Mouse (Mus musculus): Measurements from ENCODE around the gene Fxyd6.

DNA sequence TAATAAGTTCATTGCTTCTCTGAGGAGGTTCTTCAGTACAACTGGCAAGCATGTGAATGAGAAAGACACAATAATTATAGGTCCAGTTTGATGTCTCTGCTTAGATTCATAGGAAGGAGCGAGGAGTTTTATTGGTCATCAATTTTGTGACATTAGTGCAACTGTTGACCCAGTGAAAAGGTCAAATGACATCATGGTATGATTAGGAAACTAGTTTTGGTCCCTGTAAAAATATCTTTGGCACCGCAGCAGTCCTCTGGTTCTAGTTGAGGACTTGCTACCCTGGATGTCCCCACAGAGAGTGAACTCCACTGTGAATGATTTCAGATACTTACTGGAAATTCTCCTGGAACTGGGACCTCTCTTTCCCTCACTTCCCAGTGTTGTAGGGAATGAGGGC lies 14.8 kb upstream of the Fxyd6 start:
- TF ChIP-seq POLR2A (IDR thresholded peaks at IDR 0.05; ENCODE audit: low read depth, low read length) = no peak
- TF ChIP-seq JUND (conservative IDR thresholded peaks at IDR 0.05; ENCODE audit: low read depth, low read length) = no peak
- no peak for TF ChIP-seq RAD21 (IDR thresholded peaks at IDR 0.05; ENCODE audit: low read depth, low read length)
- TF ChIP-seq CTCF (conservative IDR thresholded peaks at IDR 0.05 in 1 of 2, IDR thresholded peaks at IDR 0.05 in 1 of 2; ENCODE audit: low read depth in 2 of 2, low read length in 2 of 2) = no peak

Measured in CH12.LX (cell line).